Mouse (Mus musculus): ENCODE measurements around the gene Cln6. TPM values are rescaled to one million over a fixed set of nuclear protein-coding genes. Genes with fewer than 3 reads are reported as not detected.
A peak's percentile ranks its signal among the peaks of the same experiment; 100 is the strongest.
"Not testable (repeated sequence)": the region's sequence is repeated elsewhere in the genome, so short reads cannot be mapped to it uniquely, and the experiment has no call there.

Gene Cln6
- polyA plus RNA-seq, 1 experiment from 2014 or later: 22.4 TPM

GRCm38 (mm10) chr9:62817828-62818614 is 20.6 kb upstream of the Cln6 start:
- Histone ChIP-seq H3K4me1 (no peaks in the 10 kb centered on the region), H3K27me3 (no peaks in the 10 kb centered on the region), H3K4me3 (no peak overlapping the region), H3K36me3 (no peaks in the 10 kb centered on the region), H3K27ac (no peak overlapping the region), H3K4me2 (no peak overlapping the region), H3K9ac (no peak overlapping the region), H3K9me3 (no peaks in the 10 kb centered on the region)
- WGBS: 69% methylated on average over 4 of the region's 4 CpGs
- ATAC-seq (ENCODE audit: borderline replicate concordance, extremely low read depth, low FRiP score, low TSS enrichment): no peak

- ATAC-seq (ENCODE audit: borderline replicate concordance, extremely low read depth, low FRiP score, low TSS enrichment): no peak
- Histone ChIP-seq H3K27ac (no peak overlapping the region), H3K4me1 (no peaks in the 10 kb centered on the region), H3K9ac (no peak overlapping the region), H3K27me3 (no peaks in the 10 kb centered on the region), H3K4me2 (no peak overlapping the region), H3K36me3 (no peaks in the 10 kb centered on the region), H3K4me3 (no peak overlapping the region), H3K9me3 (no peaks in the 10 kb centered on the region)
- 76% methylated on average over 3 of the region's 3 CpGs for WGBS
Observed at GRCm38 (mm10) chr9:62819494-62819893, 19.1 kb upstream of the Cln6 start.

GRCm38 (mm10) chr9:62819910-62820309 is 18.7 kb upstream of the Cln6 start:
- ATAC-seq (ENCODE audit: borderline replicate concordance, extremely low read depth, low FRiP score, low TSS enrichment); H3K36me3 ChIP-seq; H3K9ac ChIP-seq; H3K9me3 ChIP-seq; H3K27me3 ChIP-seq; H3K27ac ChIP-seq; H3K4me2 ChIP-seq; H3K4me3 ChIP-seq; H3K4me1 ChIP-seq: not testable (repeated sequence)
- WGBS: 81% methylated on average over 6 of the region's 6 CpGs

GRCm38 (mm10) chr9:62820829-62821228 is 17.8 kb upstream of the Cln6 start:
- Histone ChIP-seq H3K4me2 (no peak overlapping the region), H3K27ac (no peak overlapping the region), H3K4me1 (peaks cover 3% of the 10 kb centered on the region), H3K27me3 (no peaks in the 10 kb centered on the region), H3K4me3 (no peak overlapping the region), H3K9me3 (no peaks in the 10 kb centered on the region), H3K9ac (no peak overlapping the region), H3K36me3 (no peaks in the 10 kb centered on the region)
- 85% methylated on average over 6 of the region's 6 CpGs for WGBS
- no peak for ATAC-seq (ENCODE audit: borderline replicate concordance, extremely low read depth, low FRiP score, low TSS enrichment)

- H3K27me3 ChIP-seq: no peaks in the 10 kb centered on the region
- ATAC-seq (ENCODE audit: borderline replicate concordance, extremely low read depth, low FRiP score, low TSS enrichment): no peak
- H3K27ac ChIP-seq: no peak overlapping the region
- no peak overlapping the region for H3K4me3 ChIP-seq
- 94% methylated on average over 7 of the region's 7 CpGs for WGBS
- H3K9ac ChIP-seq: no peak overlapping the region
- no peaks in the 10 kb centered on the region for H3K9me3 ChIP-seq
- H3K36me3 ChIP-seq: no peaks in the 10 kb centered on the region
- no peak overlapping the region for H3K4me2 ChIP-seq
- H3K4me1 ChIP-seq: peaks cover 10% of the 10 kb centered on the region
Observed at GRCm38 (mm10) chr9:62821811-62822210, 16.8 kb upstream of the Cln6 start.

GRCm38 (mm10) chr9:62825791-62826393 is 12.7 kb upstream of the Cln6 start:
- H3K4me3 ChIP-seq: no peak overlapping the region
- no peaks in the 10 kb centered on the region for H3K9me3 ChIP-seq
- H3K27me3 ChIP-seq: no peaks in the 10 kb centered on the region
- H3K4me1 ChIP-seq: peaks cover 22% of the 10 kb centered on the region
- H3K4me2 ChIP-seq: peak overlapping the region; percentile 26; the same call in 1 of the 2 replicates
- no peak for ATAC-seq (ENCODE audit: borderline replicate concordance, extremely low read depth, low FRiP score, low TSS enrichment)
- peak overlapping the region; percentile 51 for H3K27ac ChIP-seq
- H3K9ac ChIP-seq: no peak overlapping the region
- 13% methylated on average over 9 of the region's 9 CpGs for WGBS
- no peaks in the 10 kb centered on the region for H3K36me3 ChIP-seq

GRCm38 (mm10) chr9:62826456-62826855 is 12.1 kb upstream of the Cln6 start:
- Histone ChIP-seq H3K36me3 (no peaks in the 10 kb centered on the region), H3K27me3 (no peaks in the 10 kb centered on the region), H3K9me3 (no peaks in the 10 kb centered on the region), H3K9ac (no peak overlapping the region), H3K4me1 (peaks cover 22% of the 10 kb centered on the region), H3K4me3 (no peak overlapping the region), H3K4me2 (peak overlapping the region; percentile 26; the same call in 1 of the 2 replicates), H3K27ac (peak overlapping the region; percentile 51)
- ATAC-seq (ENCODE audit: borderline replicate concordance, extremely low read depth, low FRiP score, low TSS enrichment): no peak
- 12% methylated on average over 7 of the region's 7 CpGs for WGBS

- no peaks in the 10 kb centered on the region for H3K27me3 ChIP-seq
- no peaks in the 10 kb centered on the region for H3K9me3 ChIP-seq
- ATAC-seq (ENCODE audit: borderline replicate concordance, extremely low read depth, low FRiP score, low TSS enrichment): no peak; the same call in 1 of the 2 replicates
- WGBS: 7% methylated on average over 24 of the region's 24 CpGs
- no peak overlapping the region for H3K9ac ChIP-seq
- peak overlapping the region; percentile 53 for H3K27ac ChIP-seq
- H3K4me2 ChIP-seq: peak overlapping the region; percentile 61
- H3K4me3 ChIP-seq: peak overlapping the region; percentile 28
- H3K36me3 ChIP-seq: no peaks in the 10 kb centered on the region
- peaks cover 22% of the 10 kb centered on the region for H3K4me1 ChIP-seq
Observed at GRCm38 (mm10) chr9:62827939-62828652, 10.5 kb upstream of the Cln6 start.

GRCm38 (mm10) chr9:62828662-62829086 is 9.9 kb upstream of the Cln6 start:
- Histone ChIP-seq H3K9ac (no peak overlapping the region), H3K4me1 (peaks cover 22% of the 10 kb centered on the region), H3K27me3 (no peaks in the 10 kb centered on the region), H3K4me3 (peak overlapping the region; percentile 28), H3K9me3 (no peaks in the 10 kb centered on the region), H3K36me3 (no peaks in the 10 kb centered on the region), H3K4me2 (peak overlapping the region; percentile 61), H3K27ac (peak overlapping the region; percentile 53)
- ATAC-seq (ENCODE audit: borderline replicate concordance, extremely low read depth, low FRiP score, low TSS enrichment): peak; percentile 96
- under 1% methylated on average over 23 of the region's 23 CpGs for WGBS

- H3K4me1 ChIP-seq: peaks cover 22% of the 10 kb centered on the region
- 75% methylated on average over 6 of the region's 6 CpGs for WGBS
- H3K36me3 ChIP-seq: no peaks in the 10 kb centered on the region
- no peak overlapping the region for H3K9ac ChIP-seq
- H3K27ac ChIP-seq: no peak overlapping the region
- no peaks in the 10 kb centered on the region for H3K9me3 ChIP-seq
- H3K4me2 ChIP-seq: no peak overlapping the region
- H3K4me3 ChIP-seq: no peak overlapping the region
- no peaks in the 10 kb centered on the region for H3K27me3 ChIP-seq
- ATAC-seq (ENCODE audit: borderline replicate concordance, extremely low read depth, low FRiP score, low TSS enrichment): no peak
Observed at GRCm38 (mm10) chr9:62829877-62830276, 8.7 kb upstream of the Cln6 start.

GRCm38 (mm10) chr9:62834906-62835305 is 3.7 kb upstream of the Cln6 start:
- ATAC-seq (ENCODE audit: borderline replicate concordance, extremely low read depth, low FRiP score, low TSS enrichment): no peak
- 42% methylated on average over 5 of the region's 5 CpGs for WGBS
- Histone ChIP-seq H3K4me1 (peaks cover 18% of the 10 kb centered on the region), H3K36me3 (no peaks in the 10 kb centered on the region), H3K9ac (no peak overlapping the region), H3K27ac (no peak overlapping the region), H3K4me3 (no peak overlapping the region), H3K27me3 (no peaks in the 10 kb centered on the region), H3K9me3 (no peaks in the 10 kb centered on the region), H3K4me2 (no peak overlapping the region)

Data from lung, embryonic 15.5 days (tissue).